Mouse (Mus musculus) lung, adult 2 months (tissue): ENCODE data around the gene Hmgb1. TPM values are rescaled to one million over a fixed set of nuclear protein-coding genes. Genes with fewer than 3 reads are reported as not detected.

Experiments used
- DNase-seq: peaks from one replicate; pipeline ENCODE4 v3.0.0; 2022
- H3K4me1 ChIP-seq: fragments of 200-500 bp; 2 replicates; pipeline ENCODE4 v1.6.1; 2011; ENCODE audit warnings: low read length; ENCODE audit not compliant: control insufficient read depth, insufficient read depth
- H3K4me3 ChIP-seq: fragments of 200-500 bp; replicated peaks from 2 replicates; pipeline ENCODE3; 2011; ENCODE audit warnings: low read depth, mild to moderate bottlenecking, control low read depth, low read length; ENCODE audit errors: extremely low read depth
- CTCF ChIP-seq: fragments of 200-500 bp; IDR thresholded peaks from 2 replicates; pipeline ENCODE4 v1.5.1; 2011; ENCODE audit warnings: mild to moderate bottlenecking, low read length, control low read depth; ENCODE audit not compliant: insufficient read depth
- POLR2A ChIP-seq: fragments of 200-500 bp; IDR thresholded peaks from 2 replicates; pipeline ENCODE4 v1.6.1; 2011; ENCODE audit warnings: low read depth, mild to moderate bottlenecking, control low read depth, low read length, borderline replicate concordance; ENCODE audit errors: extremely low read depth
- WGBS: fragments of 180-500 bp; shearing (Covaris S2); methylation state at CpG from one replicate; pipeline ENCODE4 v1.1.7; 2018; 5-methylcytosine and 5-hydroxymethylcytosine counted together
- polyA plus RNA-seq: library from polyadenylated mRNA; depleted of rRNA; stranded (reverse); fragments of >200 nt; gene quantifications from 2 replicates; pipeline ENCODE4 v1.2.3, GENCODE M21; 2012

The Hmgb1 gene
- polyA plus RNA-seq, 1 experiment = 38.2 TPM

- WGBS = under 1% methylated on average over 90 of the region's 120 CpGs
- peak; percentile 64; the same call in 1 of the 2 replicates for TF ChIP-seq POLR2A
- no peak for TF ChIP-seq CTCF
- peak overlapping the region; percentile 97 for H3K4me3 ChIP-seq
- peak; percentile 82 for DNase-seq
- H3K4me1 ChIP-seq = peaks cover 6% of the 10 kb centered on the region
These were observed 132.5 kb downstream of the Hmgb1 start for GRCm38 (mm10) chr5:149051571-149052420.

DNA sequence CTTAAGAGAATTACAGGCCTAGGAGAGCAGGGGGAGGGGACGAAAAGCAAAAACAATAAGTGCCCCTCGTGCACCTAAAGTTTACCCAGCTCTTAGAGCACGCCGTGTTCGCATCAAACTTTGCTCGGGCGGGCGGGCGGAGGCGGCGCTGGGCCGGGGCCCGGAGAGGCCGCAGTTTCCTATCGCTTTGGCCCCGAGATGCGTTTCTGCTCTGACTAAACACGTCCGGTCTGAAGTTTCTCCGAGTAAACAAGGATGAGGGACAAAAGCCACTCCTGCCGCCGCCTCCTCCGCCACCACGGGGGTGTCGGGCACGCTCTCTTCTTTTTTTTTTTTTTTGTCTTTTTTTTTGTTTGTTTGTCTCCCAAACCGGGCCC is 133.1 kb downstream of the Hmgb1 start:
- Histone ChIP-seq H3K4me1 (peaks cover 6% of the 10 kb centered on the region), H3K4me3 (peak overlapping the region; percentile 97)
- no peak for DNase-seq
- TF ChIP-seq CTCF = no peak
- TF ChIP-seq POLR2A = peak; percentile 47; the same call in 1 of the 2 replicates
- WGBS = under 1% methylated on average over 27 of the region's 27 CpGs

DNA sequence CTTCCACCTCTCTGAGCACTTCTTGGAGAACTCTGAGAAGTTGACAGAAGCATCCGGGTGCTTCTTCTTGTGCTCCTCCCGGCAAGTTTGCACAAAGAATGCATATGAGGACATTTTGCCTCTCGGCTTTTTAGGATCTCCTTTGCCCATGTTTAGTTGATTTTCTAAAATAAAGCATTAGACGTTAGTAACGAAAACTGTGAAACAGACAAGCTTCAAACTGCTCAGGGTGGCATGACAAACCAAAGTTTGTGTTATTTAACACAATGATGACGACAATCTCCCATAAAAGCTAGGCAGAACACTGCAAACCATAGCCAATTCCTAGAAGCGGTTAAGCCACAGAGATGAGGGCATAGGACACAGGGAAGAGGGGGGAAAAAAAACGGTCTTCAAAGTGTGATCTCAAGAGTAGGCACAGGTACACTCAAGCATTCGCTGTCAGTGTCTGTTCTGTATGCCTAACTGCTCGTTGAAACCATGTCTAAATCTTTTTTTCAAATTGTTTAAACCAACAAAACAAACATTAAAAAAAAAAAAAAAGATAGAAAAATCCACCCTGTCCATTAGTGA is 133.6 kb downstream of the Hmgb1 start:
- WGBS = 6% methylated on average over 10 of the region's 10 CpGs
- Histone ChIP-seq H3K4me3 (peak overlapping the region; percentile 97), H3K4me1 (peaks cover 6% of the 10 kb centered on the region)
- TF ChIP-seq POLR2A (no peak), CTCF (no peak)
- DNase-seq = no peak

GRCm38 (mm10) chr5:149049435-149049834 is 134.9 kb downstream of the Hmgb1 start:
- TF ChIP-seq CTCF (no peak), POLR2A (no peak)
- DNase-seq = no peak
- Histone ChIP-seq H3K4me3 (no peak overlapping the region), H3K4me1 (peaks cover 6% of the 10 kb centered on the region)
- 43% methylated on average over 3 of the region's 3 CpGs for WGBS

GRCm38 (mm10) chr5:149048961-149049360 is 135.3 kb downstream of the Hmgb1 start:
- WGBS = 91% methylated on average over 1 of the region's 1 CpGs
- Histone ChIP-seq H3K4me1 (peaks cover 6% of the 10 kb centered on the region), H3K4me3 (no peak overlapping the region)
- TF ChIP-seq CTCF (no peak), POLR2A (no peak)
- no peak for DNase-seq

- 82% methylated on average over 9 of the region's 9 CpGs for WGBS
- no peak for DNase-seq
- TF ChIP-seq CTCF = no peak
- no peak for TF ChIP-seq POLR2A
- Histone ChIP-seq H3K4me3 (no peak overlapping the region), H3K4me1 (peaks cover 6% of the 10 kb centered on the region)
These were observed 137.6 kb downstream of the Hmgb1 start for GRCm38 (mm10) chr5:149046650-149047049.

DNA sequence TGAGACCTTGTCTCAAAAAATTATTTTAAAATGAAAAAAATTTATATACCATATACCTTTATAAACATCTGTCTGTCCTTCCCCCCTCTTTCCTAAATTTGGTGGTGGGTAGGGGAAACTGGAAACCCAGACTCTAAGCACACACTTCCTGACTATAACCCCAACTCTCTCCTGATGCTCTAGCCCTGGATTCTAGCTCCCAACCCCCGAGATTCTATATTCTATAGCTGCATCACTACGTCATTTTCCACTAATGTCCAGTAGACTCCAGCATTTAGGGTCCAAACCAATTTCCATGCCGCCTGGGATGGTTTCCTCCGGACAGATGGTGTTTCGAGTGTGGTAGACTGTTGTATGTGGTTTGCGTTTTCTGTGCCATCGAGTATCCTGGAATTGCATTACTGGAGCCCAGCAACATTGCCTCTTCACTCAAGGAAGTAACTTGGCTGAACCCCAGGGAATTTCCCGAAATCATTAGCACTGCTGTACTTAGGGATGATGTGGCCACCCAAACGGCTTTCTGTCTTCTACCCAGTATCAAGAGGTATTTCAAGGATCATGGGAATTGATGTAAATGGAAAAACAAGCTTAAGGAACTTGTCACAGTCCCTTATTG is 138.7 kb downstream of the Hmgb1 start:
- TF ChIP-seq POLR2A (no peak), CTCF (no peak)
- DNase-seq = no peak
- H3K4me1 ChIP-seq = peaks cover 3% of the 10 kb centered on the region
- 61% methylated on average over 9 of the region's 9 CpGs for WGBS
- H3K4me3 ChIP-seq = no peak overlapping the region

- WGBS = 79% methylated on average over 7 of the region's 7 CpGs
- Histone ChIP-seq H3K4me3 (no peak overlapping the region), H3K4me1 (peaks cover 1% of the 10 kb centered on the region)
- TF ChIP-seq POLR2A (no peak), CTCF (no peak)
- no peak for DNase-seq
These were observed 139.2 kb downstream of the Hmgb1 start for GRCm38 (mm10) chr5:149045054-149045453.

- Histone ChIP-seq H3K4me1 (no peaks in the 10 kb centered on the region; the same call in none of the 2 replicates), H3K4me3 (no peak overlapping the region)
- 82% methylated on average over 4 of the region's 4 CpGs for WGBS
- no peak for TF ChIP-seq CTCF
- TF ChIP-seq POLR2A = no peak
- DNase-seq = no peak
These were observed 140.2 kb downstream of the Hmgb1 start for GRCm38 (mm10) chr5:149044067-149044466.
